In the genomic region with DNA sequence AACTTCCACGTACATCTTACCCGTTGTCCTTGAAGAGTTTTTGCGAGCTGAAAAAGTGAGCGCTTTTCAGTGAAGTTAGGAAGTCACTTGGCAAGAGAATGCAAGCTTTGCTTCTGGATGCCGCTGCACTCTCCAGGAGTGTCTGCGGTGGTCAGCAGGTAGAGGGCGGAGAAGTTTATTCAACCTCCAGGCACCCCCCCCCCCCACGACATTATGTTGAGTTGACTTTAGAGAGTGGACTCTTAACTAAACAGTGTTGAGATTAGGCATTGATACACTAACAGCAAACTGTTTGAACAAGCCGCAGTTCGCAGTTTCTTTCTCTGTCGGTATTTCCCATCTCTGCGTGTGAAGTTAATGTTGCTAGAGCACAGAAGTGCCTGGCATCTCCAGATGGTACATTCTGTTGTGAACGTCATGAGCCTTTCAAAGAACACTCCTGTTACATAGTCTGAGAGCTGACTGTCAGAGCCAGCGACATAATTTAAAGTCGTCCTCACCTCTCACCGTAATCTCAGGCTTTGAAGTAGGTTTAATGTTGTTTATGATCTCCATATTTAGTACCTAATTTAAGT, we compare ENCODE assay signal across 8 mouse cellular contexts. TPM values are rescaled to one million over a fixed set of nuclear protein-coding genes. Genes with fewer than 3 reads are reported as not detected.
DNase-seq lines count a peak whose midpoint lies in the region; ATAC-seq and TF ChIP-seq lines count a peak whose summit lies in the region.

No protein-coding gene starts in this region.

- peak overlapping the region; percentile 87 for H3K4me3 ChIP-seq in embryonic facial prominence, embryonic 15.5 days (replicated peaks)
- H3K4me3 ChIP-seq in kidney, postnatal 0 days (replicated peaks; ENCODE audit: low read depth, low read length) = peak overlapping the region; percentile 98

- peak overlapping the region; percentile 92; the same call in 1 of the 2 replicates for H3K27ac ChIP-seq in embryonic facial prominence, embryonic 15.5 days (replicated peaks)
- H3K27ac ChIP-seq in kidney, postnatal 0 days = peak overlapping the region; percentile 79; the same call in 1 of the 2 replicates

- H3K9ac ChIP-seq in embryonic facial prominence, embryonic 15.5 days = peak overlapping the region; percentile 83
- peak overlapping the region; percentile 92 for H3K9ac ChIP-seq in kidney, postnatal 0 days (ENCODE audit: low read depth, low read length)

- 12% methylated on average over 16 of the region's 16 CpGs for WGBS in embryonic facial prominence, embryonic 15.5 days
- 10% methylated on average over 16 of the region's 16 CpGs for WGBS in kidney, postnatal 0 days

- peak; percentile 87 for DNase-seq in heart, adult 11 months
- no peak for DNase-seq in heart, postnatal 14 days
- DNase-seq in CD4-positive, CD25-positive, alpha-beta regulatory T cell, adult 2 months (ENCODE audit: low read depth, low spot score) = peak; percentile 75
- DNase-seq in kidney, postnatal 0 days (ENCODE audit: low spot score) = no peak
- peak; percentile 28 for DNase-seq in lung, postnatal 25 days (ENCODE audit: low spot score)
- peak; percentile 50 for DNase-seq in thymus, postnatal 25 days
- DNase-seq in ovary, adult 18-20 months (ENCODE audit: low spot score) = no peak

- no peaks in the 10 kb centered on the region for H3K27me3 ChIP-seq in embryonic facial prominence, embryonic 15.5 days
- no peaks in the 10 kb centered on the region for H3K27me3 ChIP-seq in kidney, postnatal 0 days (ENCODE audit: insufficient read depth, low read length)

- intact Hi-C loops in heart, postnatal 14 days (cut with DNase I) = no loop called here

- no peaks in the 10 kb centered on the region for H3K9me3 ChIP-seq in embryonic facial prominence, embryonic 15.5 days (replicated peaks)
- H3K9me3 ChIP-seq in kidney, postnatal 0 days (replicated peaks; ENCODE audit: low read length) = no peaks in the 10 kb centered on the region

- no peak for ATAC-seq in embryonic facial prominence, embryonic 15.5 days (ENCODE audit: insufficient number of reproducible peaks, low FRiP score, low TSS enrichment, low read depth)
- no peak for ATAC-seq in kidney, postnatal 0 days (replicated peaks; ENCODE audit: low FRiP score, low read depth)

- TF ChIP-seq CTCF in kidney, postnatal 0 days (IDR thresholded peaks at IDR 0.05; ENCODE audit: low read depth) = no peak

- H3K36me3 ChIP-seq in embryonic facial prominence, embryonic 15.5 days = no peaks in the 10 kb centered on the region
- H3K36me3 ChIP-seq in kidney, postnatal 0 days (ENCODE audit: insufficient read depth, low read length) = no peaks in the 10 kb centered on the region

- peak overlapping the region; percentile 90 for H3K4me2 ChIP-seq in embryonic facial prominence, embryonic 15.5 days (replicated peaks)
- peak overlapping the region; percentile 98 for H3K4me2 ChIP-seq in kidney, postnatal 0 days (ENCODE audit: low read length)

- H3K4me1 ChIP-seq in embryonic facial prominence, embryonic 15.5 days = peaks cover 25% of the 10 kb centered on the region
- H3K4me1 ChIP-seq in kidney, postnatal 0 days (replicated peaks; ENCODE audit: insufficient read depth, low read length) = peaks cover 7% of the 10 kb centered on the region; the same call in 1 of the 2 replicates

RNA-seq across cellular contexts. Expression of gene Ubac2, which starts 0.9 kb away (rescaled TPM):
- total RNA-seq in heart, postnatal 14 days (2021) = 10 to 100 TPM; 23.3 to 23.8 TPM
- 67.3 and 67.5 TPM in 2 replicates for polyA plus RNA-seq in embryonic facial prominence, embryonic 15.5 days (2015; fragmentation: Nextera tagmentation; extraction: Ambion mirVana)
- 70.2 and 78.9 TPM in 2 replicates for polyA plus RNA-seq in kidney, postnatal 0 days (2015; fragmentation: Nextera tagmentation; extraction: Ambion mirVana)

RNA-seq across cellular contexts. Expression of gene Gpr18, which starts 36.2 kb away (rescaled TPM):
- total RNA-seq in heart, postnatal 14 days (2021) = under 1 TPM in 1 of 2 experiments, not detected in 1; 0.39 TPM
- polyA plus RNA-seq in embryonic facial prominence, embryonic 15.5 days (2015; fragmentation: Nextera tagmentation; extraction: Ambion mirVana) = 0.21 and 0.43 TPM in 2 replicates
- 0.08 and 0.11 TPM in 2 replicates for polyA plus RNA-seq in kidney, postnatal 0 days (2015; fragmentation: Nextera tagmentation; extraction: Ambion mirVana)

Comparison
In these comparisons a context has a peak if more than half of its experiments do, and no peak if none do; other contexts are left out.
1. DNase-seq: peak in heart, adult 11 months (single experiment), CD4-positive, CD25-positive, alpha-beta regulatory T cell, adult 2 months (single experiment), lung, postnatal 25 days (single experiment) and thymus, postnatal 25 days (single experiment); none in heart, postnatal 14 days (0 of 2), kidney, postnatal 0 days (single experiment) and ovary, adult 18-20 months (single experiment).